Comparison of ENCODE assay signal across 11 mouse cellular contexts in genomic region chr6:50598560-50598959, GRCm38 (mm10). TPM values are rescaled to one million over a fixed set of nuclear protein-coding genes. Genes with fewer than 3 reads are reported as not detected.
DNase-seq lines count a peak whose midpoint lies in the region; ATAC-seq and TF ChIP-seq lines count a peak whose summit lies in the region.
"Had no signal": no experiment of that assay in that cellular context is flagged by ENCODE, and none has a peak within 500 bp of the region (broad histone marks: within the 10 kb centered on the region; RNA-seq: fewer than 3 reads in every experiment).

No protein-coding gene starts in this region.

- no peaks in the 10 kb centered on the region for H3K9me3 ChIP-seq in heart, embryonic 15.5 days (replicated peaks)
- no peaks in the 10 kb centered on the region for H3K9me3 ChIP-seq in heart, embryonic 11.5 days (replicated peaks; ENCODE audit: control insufficient read depth, low read length)
- no peaks in the 10 kb centered on the region for H3K9me3 ChIP-seq in intestine, postnatal 0 days (ENCODE audit: control insufficient read depth)
- H3K9me3 ChIP-seq: heart, embryonic 13.5 days; liver, embryonic 13.5 days; neural tube, embryonic 12.5 days had no signal

- H3K27me3 ChIP-seq in heart, embryonic 15.5 days = no peaks in the 10 kb centered on the region
- no peaks in the 10 kb centered on the region for H3K27me3 ChIP-seq in heart, embryonic 11.5 days (ENCODE audit: control insufficient read depth, insufficient read depth, low read length)
- no peaks in the 10 kb centered on the region for H3K27me3 ChIP-seq in intestine, postnatal 0 days (replicated peaks; ENCODE audit: control insufficient read depth, insufficient read depth, low read length)
- no peaks in the 10 kb centered on the region; the same call in 1 of the 2 replicates for H3K27me3 ChIP-seq in thymus, adult 2 months (ENCODE audit: control insufficient read depth, insufficient read depth, low read length)
- H3K27me3 ChIP-seq: heart, embryonic 13.5 days; neural tube, embryonic 12.5 days had no signal

- no peak for ATAC-seq in heart, embryonic 15.5 days (replicated peaks; ENCODE audit: insufficient number of reproducible peaks, insufficient read depth, low FRiP score, low read depth)
- no peak for ATAC-seq in heart, embryonic 11.5 days (replicated peaks; ENCODE audit: insufficient number of reproducible peaks, low FRiP score, low TSS enrichment)
- ATAC-seq in intestine, postnatal 0 days = no peak

- no peak for TF ChIP-seq POLR2A in thymus, adult 2 months (IDR thresholded peaks at IDR 0.05; ENCODE audit: control insufficient read depth, extremely low read depth, insufficient read depth, low read length, poor library complexity)

- peaks cover 25% of the 10 kb centered on the region for H3K4me1 ChIP-seq in heart, embryonic 15.5 days (replicated peaks)
- peaks cover 3% of the 10 kb centered on the region; the same call in 1 of the 2 replicates for H3K4me1 ChIP-seq in heart, embryonic 11.5 days (ENCODE audit: control insufficient read depth, insufficient read depth, low read length)
- H3K4me1 ChIP-seq in intestine, postnatal 0 days (replicated peaks; ENCODE audit: control insufficient read depth, insufficient read depth, low read length) = no peaks in the 10 kb centered on the region
- no peaks in the 10 kb centered on the region; the same call in 1 of the 2 replicates for H3K4me1 ChIP-seq in thymus, adult 2 months (replicated peaks; ENCODE audit: control insufficient read depth, insufficient read depth, low read length)

- peak overlapping the region; percentile 25; the same call in 1 of the 2 replicates for H3K27ac ChIP-seq in heart, embryonic 15.5 days
- no peak overlapping the region for H3K27ac ChIP-seq in heart, embryonic 11.5 days (ENCODE audit: low read depth, low read length)
- no peak overlapping the region for H3K27ac ChIP-seq in intestine, postnatal 0 days (ENCODE audit: low read depth, low read length)
- H3K27ac ChIP-seq in thymus, adult 2 months (ENCODE audit: control insufficient read depth, insufficient read depth, low read length) = no peak overlapping the region
- H3K27ac ChIP-seq: heart, embryonic 13.5 days; liver, embryonic 13.5 days; neural tube, embryonic 12.5 days had no signal

- 20% methylated on average over 5 of the region's 5 CpGs for WGBS in heart, embryonic 15.5 days
- 67% methylated on average over 5 of the region's 5 CpGs for WGBS in heart, embryonic 11.5 days (ENCODE audit: insufficient replicate concordance)
- WGBS in intestine, postnatal 0 days = 46% methylated on average over 5 of the region's 5 CpGs
- 50% methylated on average over 5 of the region's 5 CpGs for WGBS in thymus, adult 2 months

- H3K4me3 ChIP-seq in heart, embryonic 15.5 days = no peak overlapping the region
- H3K4me3 ChIP-seq in heart, embryonic 11.5 days (ENCODE audit: low read depth, low read length) = no peak overlapping the region
- H3K4me3 ChIP-seq in intestine, postnatal 0 days (ENCODE audit: low read depth, low read length) = no peak overlapping the region
- H3K4me3 ChIP-seq in thymus, adult 2 months (ENCODE audit: control insufficient read depth, insufficient read depth, low read length) = no peak overlapping the region
- H3K4me3 ChIP-seq: heart, embryonic 13.5 days; liver, embryonic 13.5 days; neural tube, embryonic 12.5 days had no signal

- TF ChIP-seq CTCF in intestine, postnatal 0 days (IDR thresholded peaks at IDR 0.05; ENCODE audit: low read depth) = peak; percentile 21; the same call in 1 of the 2 replicates
- TF ChIP-seq CTCF in thymus, adult 2 months (IDR thresholded peaks at IDR 0.05; ENCODE audit: borderline replicate concordance, control insufficient read depth, extremely low read depth, insufficient read depth, low read length, poor library complexity) = no peak

- no peaks in the 10 kb centered on the region for H3K36me3 ChIP-seq in heart, embryonic 15.5 days
- peaks cover 3% of the 10 kb centered on the region; the same call in 1 of the 2 replicates for H3K36me3 ChIP-seq in heart, embryonic 11.5 days (ENCODE audit: control insufficient read depth, insufficient read depth, low read length)
- no peaks in the 10 kb centered on the region for H3K36me3 ChIP-seq in intestine, postnatal 0 days (ENCODE audit: control insufficient read depth, insufficient read depth)
- H3K36me3 ChIP-seq in thymus, adult 2 months (ENCODE audit: control insufficient read depth, insufficient read depth, low read length) = no peaks in the 10 kb centered on the region
- H3K36me3 ChIP-seq: liver, embryonic 13.5 days; neural tube, embryonic 12.5 days had no signal

- peak; percentile 38 for DNase-seq in urinary bladder, postnatal 14 days (ENCODE audit: low spot score)
- no peak for DNase-seq in urinary bladder, adult 2 months (ENCODE audit: low spot score)
- DNase-seq in frontal cortex, postnatal 25 days (ENCODE audit: low spot score in 2 of 2) = no peak
- DNase-seq in spleen, adult 12 weeks (ENCODE audit: low spot score) = no peak
- DNase-seq in thymus, adult 2 months = no peak
- DNase-seq: liver, embryonic 13.5 days had no signal

- no peak overlapping the region for H3K4me2 ChIP-seq in heart, embryonic 15.5 days
- no peak overlapping the region for H3K4me2 ChIP-seq in heart, embryonic 11.5 days
- no peak overlapping the region for H3K4me2 ChIP-seq in intestine, postnatal 0 days (replicated peaks; ENCODE audit: low read depth)
- H3K4me2 ChIP-seq: heart, embryonic 13.5 days; liver, embryonic 13.5 days; neural tube, embryonic 12.5 days had no signal

- H3K9ac ChIP-seq in heart, embryonic 15.5 days = no peak overlapping the region
- no peak overlapping the region for H3K9ac ChIP-seq in heart, embryonic 11.5 days (ENCODE audit: low read depth, low read length)
- no peak overlapping the region for H3K9ac ChIP-seq in intestine, postnatal 0 days (ENCODE audit: low read depth, low read length)
- H3K9ac ChIP-seq: heart, embryonic 13.5 days; liver, embryonic 13.5 days; neural tube, embryonic 12.5 days had no signal

RNA-seq across cellular contexts. Expression of gene 4921507P07Rik, which starts 2.1 kb away (rescaled TPM):
- 0.34 and 0.37 TPM in 2 replicates for polyA plus RNA-seq in heart, embryonic 15.5 days (2015; fragmentation: Nextera tagmentation; extraction: Ambion mirVana)
- 0.30 and 0.50 TPM in 2 replicates for polyA plus RNA-seq in heart, embryonic 11.5 days (2014; fragmentation: Nextera tagmentation; extraction: Ambion mirVana)
- 3.6 and 4.4 TPM in 2 replicates for polyA plus RNA-seq in urinary bladder, adult 2 months (2012; rRNA removed)
- 0.30 TPM in 2 replicates for polyA plus RNA-seq in intestine, postnatal 0 days (2015; fragmentation: Nextera tagmentation; extraction: Ambion mirVana)
- 0.20 and 0.22 TPM in 2 replicates for polyA plus RNA-seq in thymus, adult 2 months (2012; rRNA removed)

RNA-seq across cellular contexts. Expression of gene Cycs, which starts 32.2 kb away (rescaled TPM):
- polyA plus RNA-seq in heart, embryonic 15.5 days (2015; fragmentation: Nextera tagmentation; extraction: Ambion mirVana) = 144 and 216 TPM in 2 replicates
- polyA plus RNA-seq in heart, embryonic 11.5 days (2014; fragmentation: Nextera tagmentation; extraction: Ambion mirVana) = 168 and 176 TPM in 2 replicates
- polyA plus RNA-seq in urinary bladder, adult 2 months (2012; rRNA removed) = 34.3 and 42.2 TPM in 2 replicates
- polyA plus RNA-seq in intestine, postnatal 0 days (2015; fragmentation: Nextera tagmentation; extraction: Ambion mirVana) = 132 and 157 TPM in 2 replicates
- 4.6 and 5.2 TPM in 2 replicates for polyA plus RNA-seq in thymus, adult 2 months (2012; rRNA removed)

RNA-seq across cellular contexts. Expression of gene Npvf, which starts 55.7 kb away (rescaled TPM):
- polyA plus RNA-seq in heart, embryonic 15.5 days (2015; fragmentation: Nextera tagmentation; extraction: Ambion mirVana) = 0.15 and 0.18 TPM in 2 replicates
- polyA plus RNA-seq in heart, embryonic 11.5 days (2014; fragmentation: Nextera tagmentation; extraction: Ambion mirVana) = 0.20 TPM in 1 of 2 replicates, not detected in the other
- polyA plus RNA-seq in urinary bladder, adult 2 months (2012; rRNA removed) = not detected in 2 replicates
- not detected in 2 replicates for polyA plus RNA-seq in intestine, postnatal 0 days (2015; fragmentation: Nextera tagmentation; extraction: Ambion mirVana)
- polyA plus RNA-seq in thymus, adult 2 months (2012; rRNA removed) = not detected in 2 replicates
- polyA plus RNA-seq: heart, embryonic 13.5 days; liver, embryonic 13.5 days; neural tube, embryonic 12.5 days had no signal
